Mouse (Mus musculus): Measurements from ENCODE around the gene Tsr3. TPM values are rescaled to one million over a fixed set of nuclear protein-coding genes. Genes with fewer than 3 reads are reported as not detected.
A peak's percentile ranks its signal among the peaks of the same experiment; 100 is the strongest.
"Not testable (repeated sequence)": the region's sequence is repeated elsewhere in the genome, so short reads cannot be mapped to it uniquely, and the experiment has no call there.

Gene Tsr3
- polyA plus RNA-seq, 1 experiment from 2014 or later, result 63.4 TPM

DNA sequence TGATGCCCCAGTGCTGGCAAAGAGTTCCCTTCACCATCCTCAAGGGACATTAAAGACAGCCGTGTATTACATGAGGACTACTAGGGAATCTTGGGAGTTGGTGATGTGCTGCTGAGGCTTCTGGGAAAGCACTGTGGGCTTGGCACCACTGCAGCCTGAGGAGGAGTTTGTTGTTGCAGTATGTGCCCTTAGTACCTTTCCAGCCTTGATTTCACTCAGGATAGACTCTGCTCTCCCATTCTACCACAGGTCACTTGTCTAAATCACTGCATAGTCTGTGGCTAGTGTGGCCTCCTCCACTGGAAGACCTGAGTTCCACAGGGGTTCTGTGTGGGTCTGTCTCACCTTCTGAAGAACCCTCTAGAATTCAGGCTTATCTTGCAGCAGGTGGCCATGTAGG lies 19.2 kb upstream of the Tsr3 start:
- Histone ChIP-seq H3K27me3 (ENCODE audit: control insufficient read depth, insufficient read depth, low read length) (no peaks in the 10 kb centered on the region), H3K36me3 (ENCODE audit: control insufficient read depth, insufficient read depth, low read length) (no peaks in the 10 kb centered on the region), H3K27ac (ENCODE audit: low read depth, low read length) (no peak overlapping the region), H3K4me2 (ENCODE audit: low read depth, low read length, severe bottlenecking) (no peak overlapping the region), H3K4me3 (ENCODE audit: low read depth, low read length) (no peak overlapping the region), H3K9ac (ENCODE audit: low read length) (no peak overlapping the region), H3K4me1 (replicated peaks; ENCODE audit: control insufficient read depth, insufficient read depth, low read length) (peaks cover 6% of the 10 kb centered on the region; the same call in 1 of the 2 replicates), H3K9me3 (ENCODE audit: control insufficient read depth, low read length) (no peaks in the 10 kb centered on the region)
- no peak for ATAC-seq (replicated peaks; ENCODE audit: low FRiP score)
- DNase-seq (ENCODE audit: low spot score), result no peak
- WGBS, result 89% methylated on average over 1 of the region's 1 CpGs

DNA sequence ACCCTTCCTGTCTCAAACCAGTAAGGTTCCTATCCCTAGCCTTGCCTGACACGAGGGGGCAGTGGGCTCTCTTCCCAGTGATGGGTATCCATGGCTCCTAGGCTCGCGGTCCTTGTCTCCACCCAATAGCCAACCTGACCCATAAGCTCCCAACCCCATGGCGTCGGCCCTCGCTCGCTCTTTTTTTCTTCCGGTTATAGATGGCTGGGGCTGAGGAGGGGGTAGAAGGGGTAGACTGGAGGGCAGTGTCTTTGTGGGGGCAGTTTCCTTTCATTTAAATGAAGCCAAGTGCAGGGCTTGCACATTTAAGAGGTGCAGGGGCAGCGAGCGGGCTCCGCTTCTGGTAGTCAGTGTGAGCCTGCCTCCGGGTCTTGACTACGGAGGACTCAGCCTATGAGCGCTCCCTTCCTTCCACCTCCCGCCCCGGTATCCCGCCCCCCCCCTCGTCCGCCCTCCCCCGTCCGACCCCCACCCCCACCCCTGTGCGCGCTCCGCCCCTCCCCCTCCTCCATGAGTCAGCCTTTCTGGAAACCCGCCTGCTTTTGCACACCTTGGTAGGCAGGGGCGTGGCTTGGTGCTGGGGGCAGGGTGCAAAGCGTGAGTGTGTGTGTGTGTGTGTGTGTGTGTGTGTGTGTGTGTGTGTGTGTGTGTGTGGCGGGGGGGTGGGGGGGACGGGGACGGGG lies 18.0 kb upstream of the Tsr3 start:
- H3K9me3 ChIP-seq (ENCODE audit: control insufficient read depth, low read length), result no peaks in the 10 kb centered on the region
- peak overlapping the region; percentile 65 for H3K4me2 ChIP-seq (ENCODE audit: low read depth, low read length, severe bottlenecking)
- peak overlapping the region; percentile 35 for H3K4me3 ChIP-seq (ENCODE audit: low read depth, low read length)
- no peaks in the 10 kb centered on the region for H3K27me3 ChIP-seq (ENCODE audit: control insufficient read depth, insufficient read depth, low read length)
- H3K27ac ChIP-seq (ENCODE audit: low read depth, low read length), result no peak overlapping the region; the same call in 1 of the 2 replicates
- peak overlapping the region; percentile 56 for H3K9ac ChIP-seq (ENCODE audit: low read length)
- 1% methylated on average over 22 of the region's 30 CpGs for WGBS
- peak; percentile 73 for ATAC-seq (replicated peaks; ENCODE audit: low FRiP score)
- no peaks in the 10 kb centered on the region for H3K36me3 ChIP-seq (ENCODE audit: control insufficient read depth, insufficient read depth, low read length)
- peak; percentile 81 for DNase-seq (ENCODE audit: low spot score)
- peaks cover 6% of the 10 kb centered on the region; the same call in 1 of the 2 replicates for H3K4me1 ChIP-seq (replicated peaks; ENCODE audit: control insufficient read depth, insufficient read depth, low read length)

DNA sequence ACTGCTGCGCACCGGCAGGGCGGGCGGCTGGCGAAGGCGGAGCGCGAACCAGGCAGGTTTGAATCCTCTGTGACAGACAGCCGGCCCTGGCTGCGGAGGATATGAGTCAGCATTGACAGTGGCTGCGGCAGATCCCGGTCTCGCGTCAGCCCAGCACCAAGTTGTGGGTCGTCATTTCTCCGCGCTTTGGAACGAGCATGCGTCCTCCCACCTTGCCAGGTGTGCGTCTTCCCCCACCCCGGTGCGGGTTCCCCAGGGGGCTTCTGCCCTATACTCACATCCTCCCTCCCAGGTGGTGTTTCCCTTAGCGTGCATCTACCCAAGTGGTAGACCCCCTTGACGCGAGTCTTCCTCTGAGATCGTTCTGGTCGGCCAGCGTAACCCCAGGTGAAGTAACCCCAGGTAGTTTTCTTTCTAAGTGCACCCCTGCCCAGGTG lies 17.4 kb upstream of the Tsr3 start:
- not testable (repeated sequence) for H3K27me3 ChIP-seq (ENCODE audit: control insufficient read depth, insufficient read depth, low read length); H3K4me1 ChIP-seq (replicated peaks; ENCODE audit: control insufficient read depth, insufficient read depth, low read length); H3K9me3 ChIP-seq (ENCODE audit: control insufficient read depth, low read length); DNase-seq (ENCODE audit: low spot score); H3K36me3 ChIP-seq (ENCODE audit: control insufficient read depth, insufficient read depth, low read length); H3K27ac ChIP-seq (ENCODE audit: low read depth, low read length); H3K9ac ChIP-seq (ENCODE audit: low read length)
- peak; percentile 86 for ATAC-seq (replicated peaks; ENCODE audit: low FRiP score)
- WGBS, result 6% methylated on average over 20 of the region's 28 CpGs
- peak overlapping the region; percentile 65; the same call in 1 of the 2 replicates for H3K4me2 ChIP-seq (ENCODE audit: low read depth, low read length, severe bottlenecking)
- peak overlapping the region; percentile 35 for H3K4me3 ChIP-seq (ENCODE audit: low read depth, low read length)

DNA sequence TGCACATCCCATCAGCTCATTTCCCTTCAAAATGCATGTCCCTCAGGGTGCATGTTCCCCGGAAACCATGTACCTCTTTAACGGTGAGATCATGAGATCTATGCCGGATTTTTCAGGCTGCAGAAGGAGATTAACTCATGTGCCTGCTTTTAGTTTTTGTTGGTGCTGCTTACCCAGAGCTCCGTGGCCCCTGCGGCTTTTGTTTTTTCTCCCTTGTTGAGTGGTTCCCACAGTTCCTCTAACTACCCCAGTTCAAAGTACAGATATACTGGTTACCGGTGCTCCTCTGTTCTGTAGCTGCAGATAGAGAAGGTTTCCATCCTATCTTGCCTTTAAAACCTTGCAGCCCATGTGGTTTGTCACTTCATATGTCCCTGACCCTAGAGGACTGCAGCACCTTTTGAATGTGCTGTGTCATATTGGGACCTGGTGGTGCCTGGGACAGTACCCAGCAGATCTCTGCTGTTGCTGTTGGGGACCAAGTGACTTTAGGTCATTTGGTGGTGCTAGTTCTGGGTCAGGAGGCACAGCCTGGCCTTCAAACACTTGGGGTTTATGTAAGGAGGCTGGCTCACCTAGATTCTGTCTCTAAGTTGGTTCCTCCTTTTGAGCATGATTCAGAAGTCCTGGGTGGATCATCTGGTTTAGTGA lies 16.9 kb upstream of the Tsr3 start:
- Histone ChIP-seq H3K4me1 (replicated peaks; ENCODE audit: control insufficient read depth, insufficient read depth, low read length) (peaks cover 6% of the 10 kb centered on the region; the same call in 1 of the 2 replicates), H3K27me3 (ENCODE audit: control insufficient read depth, insufficient read depth, low read length) (no peaks in the 10 kb centered on the region), H3K4me3 (ENCODE audit: low read depth, low read length) (peak overlapping the region; percentile 7; the same call in 1 of the 2 replicates), H3K36me3 (ENCODE audit: control insufficient read depth, insufficient read depth, low read length) (no peaks in the 10 kb centered on the region), H3K4me2 (ENCODE audit: low read depth, low read length, severe bottlenecking) (peak overlapping the region; percentile 33; the same call in 1 of the 2 replicates), H3K9me3 (ENCODE audit: control insufficient read depth, low read length) (no peaks in the 10 kb centered on the region), H3K9ac (ENCODE audit: low read length) (no peak overlapping the region), H3K27ac (ENCODE audit: low read depth, low read length) (no peak overlapping the region)
- WGBS, result 40% methylated on average over 6 of the region's 6 CpGs
- ATAC-seq (replicated peaks; ENCODE audit: low FRiP score) (no peak), DNase-seq (ENCODE audit: low spot score) (no peak)

DNA sequence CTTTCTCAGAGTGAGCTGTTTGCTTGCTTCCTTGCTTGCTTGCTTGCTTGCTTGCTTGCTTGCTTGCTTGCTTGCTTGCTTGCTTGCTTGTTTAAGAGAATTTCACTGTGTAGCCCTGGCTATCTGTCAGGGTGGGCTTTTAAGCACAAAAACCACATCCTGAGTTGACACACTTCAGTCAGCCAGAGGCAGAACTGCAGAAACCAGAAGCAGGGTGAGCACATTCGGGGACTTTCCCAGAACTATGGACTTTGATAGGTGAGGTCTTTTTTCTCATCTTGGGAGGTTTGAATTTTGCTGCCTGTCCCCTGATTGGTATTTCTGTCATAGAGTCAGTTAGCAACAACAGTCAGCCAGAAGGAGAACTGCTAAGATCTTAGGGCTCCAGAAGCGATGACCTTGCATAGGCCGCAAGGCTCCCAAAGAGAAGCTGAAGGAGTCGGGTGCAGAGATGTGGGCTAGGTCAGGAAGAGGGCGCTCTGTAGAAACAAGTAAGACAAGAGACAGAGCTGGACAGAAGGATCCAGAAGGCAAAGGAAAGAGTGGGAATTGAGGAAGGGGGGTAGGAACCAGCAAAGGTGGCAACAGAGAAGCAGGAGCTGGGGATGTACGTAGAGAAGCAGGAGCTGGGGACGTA lies 15.3 kb upstream of the Tsr3 start:
- Histone ChIP-seq H3K4me1 (replicated peaks; ENCODE audit: control insufficient read depth, insufficient read depth, low read length) (peaks cover 6% of the 10 kb centered on the region; the same call in 1 of the 2 replicates), H3K4me3 (ENCODE audit: low read depth, low read length) (no peak overlapping the region), H3K27ac (ENCODE audit: low read depth, low read length) (no peak overlapping the region), H3K27me3 (ENCODE audit: control insufficient read depth, insufficient read depth, low read length) (no peaks in the 10 kb centered on the region), H3K36me3 (ENCODE audit: control insufficient read depth, insufficient read depth, low read length) (no peaks in the 10 kb centered on the region), H3K9ac (ENCODE audit: low read length) (no peak overlapping the region), H3K9me3 (ENCODE audit: control insufficient read depth, low read length) (no peaks in the 10 kb centered on the region), H3K4me2 (ENCODE audit: low read depth, low read length, severe bottlenecking) (no peak overlapping the region)
- WGBS, result 92% methylated on average over 7 of the region's 7 CpGs
- DNase-seq (ENCODE audit: low spot score), result no peak
- ATAC-seq (replicated peaks; ENCODE audit: low FRiP score), result no peak

DNA sequence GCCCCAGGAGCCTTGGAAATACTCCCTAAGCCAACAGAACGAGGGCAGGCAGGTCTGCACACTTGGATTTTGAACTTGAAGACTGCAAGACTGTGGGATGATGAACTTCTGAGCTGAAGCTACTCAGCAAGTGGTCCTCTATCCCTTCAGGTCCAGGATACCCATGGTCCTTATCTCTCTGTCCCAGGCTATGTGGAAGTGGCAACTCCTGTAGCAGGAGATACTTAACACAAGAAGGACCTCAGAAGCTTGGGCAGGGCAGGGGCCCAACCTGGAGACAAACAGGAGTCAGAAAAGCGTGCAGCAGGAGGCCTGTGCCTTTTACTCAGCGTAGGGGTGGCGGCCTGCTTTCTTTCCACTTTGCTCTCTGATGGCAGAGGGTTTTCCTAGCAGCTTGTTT lies 14.3 kb upstream of the Tsr3 start:
- WGBS, result 76% methylated on average over 4 of the region's 4 CpGs
- H3K36me3 ChIP-seq (ENCODE audit: control insufficient read depth, insufficient read depth, low read length), result no peaks in the 10 kb centered on the region
- no peak for ATAC-seq (replicated peaks; ENCODE audit: low FRiP score)

DNA sequence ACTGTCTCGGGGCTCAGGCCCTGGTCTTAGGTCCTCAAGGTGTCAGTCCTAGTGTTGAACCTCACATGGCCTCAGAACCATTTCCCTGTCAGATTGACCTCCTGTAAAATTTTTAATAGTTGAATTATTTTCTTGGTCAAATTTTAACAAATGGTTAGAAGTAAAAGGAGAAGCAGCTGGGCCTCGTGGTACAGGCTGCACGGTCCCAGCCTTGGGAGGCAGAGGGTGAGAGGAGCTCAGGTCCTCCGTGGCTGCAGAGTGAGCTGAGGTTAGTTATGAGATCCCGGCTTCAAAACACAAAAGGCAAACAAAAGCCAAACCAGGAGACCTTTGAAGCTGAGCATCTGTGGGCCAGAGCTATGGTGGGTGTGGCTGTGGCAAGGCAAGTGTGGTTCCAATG lies 12.0 kb upstream of the Tsr3 start:
- H3K27me3 ChIP-seq (ENCODE audit: control insufficient read depth, insufficient read depth, low read length), result no peaks in the 10 kb centered on the region
- H3K4me2 ChIP-seq (ENCODE audit: low read depth, low read length, severe bottlenecking), result no peak overlapping the region
- no peak overlapping the region for H3K4me3 ChIP-seq (ENCODE audit: low read depth, low read length)
- no peaks in the 10 kb centered on the region; the same call in 1 of the 2 replicates for H3K36me3 ChIP-seq (ENCODE audit: control insufficient read depth, insufficient read depth, low read length)
- no peak for DNase-seq (ENCODE audit: low spot score)
- H3K9me3 ChIP-seq (ENCODE audit: control insufficient read depth, low read length), result no peaks in the 10 kb centered on the region
- H3K9ac ChIP-seq (ENCODE audit: low read length), result no peak overlapping the region
- no peak overlapping the region for H3K27ac ChIP-seq (ENCODE audit: low read depth, low read length)
- ATAC-seq (replicated peaks; ENCODE audit: low FRiP score), result no peak
- no peaks in the 10 kb centered on the region for H3K4me1 ChIP-seq (replicated peaks; ENCODE audit: control insufficient read depth, insufficient read depth, low read length)
- WGBS, result 87% methylated on average over 5 of the region's 5 CpGs

More for the DNA sequence above, 14.3 kb upstream of the Tsr3 start:
- Histone ChIP-seq H3K9me3 (ENCODE audit: control insufficient read depth, low read length) (no peaks in the 10 kb centered on the region), H3K27me3 (ENCODE audit: control insufficient read depth, insufficient read depth, low read length) (no peaks in the 10 kb centered on the region), H3K4me1 (replicated peaks; ENCODE audit: control insufficient read depth, insufficient read depth, low read length) (peaks cover 6% of the 10 kb centered on the region; the same call in 1 of the 2 replicates), H3K4me2 (ENCODE audit: low read depth, low read length, severe bottlenecking) (no peak overlapping the region), H3K27ac (ENCODE audit: low read depth, low read length) (no peak overlapping the region), H3K9ac (ENCODE audit: low read length) (no peak overlapping the region), H3K4me3 (ENCODE audit: low read depth, low read length) (no peak overlapping the region)
- no peak for DNase-seq (ENCODE audit: low spot score)

DNA sequence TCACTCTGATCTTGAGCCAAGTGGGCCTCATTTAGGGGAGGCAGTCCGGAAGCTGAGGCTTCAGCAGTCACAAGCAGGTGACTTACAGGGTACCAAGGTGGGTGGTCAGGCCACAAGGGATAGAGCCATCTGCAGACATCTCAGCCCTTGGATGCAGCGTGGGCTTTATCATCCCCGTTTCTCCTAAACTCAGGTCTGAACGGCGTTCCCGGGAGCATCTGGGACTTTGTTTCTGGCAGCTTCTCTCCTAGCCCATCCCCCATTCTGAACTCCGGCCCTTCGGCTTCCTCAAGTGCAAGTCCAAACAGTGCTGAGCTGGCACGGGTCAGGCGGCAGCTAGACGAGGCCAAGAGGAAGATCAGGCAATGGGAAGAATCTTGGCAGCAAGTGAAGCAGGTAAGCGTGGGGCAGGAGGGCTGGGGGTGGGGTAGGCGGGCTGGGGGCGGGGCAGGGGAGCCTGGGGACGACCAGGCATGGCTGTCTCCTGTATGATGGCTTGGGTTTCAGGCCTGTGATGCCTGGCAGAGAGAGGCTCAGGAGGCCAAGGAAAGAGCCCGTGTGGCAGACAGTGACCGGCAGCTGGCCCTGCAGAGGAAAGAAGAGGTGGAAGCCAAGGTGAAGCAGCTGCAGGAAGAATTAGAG lies 9.8 kb upstream of the Tsr3 start:
- not testable (repeated sequence) for H3K9ac ChIP-seq (ENCODE audit: low read length)

More for the DNA sequence above, 9.8 kb upstream of the Tsr3 start:
- ATAC-seq (replicated peaks; ENCODE audit: low FRiP score); H3K9me3 ChIP-seq (ENCODE audit: control insufficient read depth, low read length); H3K4me2 ChIP-seq (ENCODE audit: low read depth, low read length, severe bottlenecking); H3K27ac ChIP-seq (ENCODE audit: low read depth, low read length); H3K27me3 ChIP-seq (ENCODE audit: control insufficient read depth, insufficient read depth, low read length); DNase-seq (ENCODE audit: low spot score); H3K36me3 ChIP-seq (ENCODE audit: control insufficient read depth, insufficient read depth, low read length); H3K4me1 ChIP-seq (replicated peaks; ENCODE audit: control insufficient read depth, insufficient read depth, low read length); H3K4me3 ChIP-seq (ENCODE audit: low read depth, low read length): not testable (repeated sequence)
- 88% methylated on average over 15 of the region's 17 CpGs for WGBS
